Mouse (Mus musculus) adrenal gland, postnatal 4 days (tissue): ENCODE data around the gene Hspa5. TPM values are rescaled to one million over a fixed set of nuclear protein-coding genes. Genes with fewer than 3 reads are reported as not detected.
"Not testable (repeated sequence)": the region's sequence is repeated elsewhere in the genome, so short reads cannot be mapped to it uniquely, and the experiment has no call there.

Experiments used
- DNase-seq, 2 experiments: peaks; one replicate each; pipeline ENCODE4 v3.0.0; 2021 to 2022; ENCODE audit warnings: low spot score in 2 of 2, mixed read lengths in 2 of 2
- total RNA-seq, 2 experiments: library from RNA; stranded (reverse); gene quantifications; 2 replicates each; pipeline ENCODE4 v1.2.3; 2021

Gene Hspa5
- total RNA-seq, 2 experiments from 2014 or later: 449 to 473 TPM

DNA sequence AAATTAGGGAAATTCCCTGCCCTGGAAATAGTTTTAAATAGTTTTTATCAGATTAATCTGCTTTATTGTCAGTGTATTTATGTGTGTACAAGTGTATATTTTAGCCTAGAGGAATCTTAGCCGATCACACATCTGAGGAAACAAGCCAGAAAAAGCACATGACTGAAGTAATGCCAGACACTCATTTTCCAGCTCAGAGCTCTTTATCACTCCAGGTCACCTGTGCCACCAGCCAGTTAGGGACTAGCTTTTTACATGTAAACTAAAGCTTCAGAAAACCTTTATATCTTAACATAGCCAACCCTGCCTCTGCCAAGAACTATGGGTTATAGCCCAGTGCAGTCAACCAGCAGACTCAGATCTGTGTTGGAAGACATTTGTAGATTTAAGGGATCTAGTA is 33.0 kb downstream of the Hspa5 start:
- DNase-seq: no peak

- no peak for DNase-seq
Measured at GRCm38 (mm10) chr2:34805364-34805950, 33.7 kb downstream of the Hspa5 start.

DNA sequence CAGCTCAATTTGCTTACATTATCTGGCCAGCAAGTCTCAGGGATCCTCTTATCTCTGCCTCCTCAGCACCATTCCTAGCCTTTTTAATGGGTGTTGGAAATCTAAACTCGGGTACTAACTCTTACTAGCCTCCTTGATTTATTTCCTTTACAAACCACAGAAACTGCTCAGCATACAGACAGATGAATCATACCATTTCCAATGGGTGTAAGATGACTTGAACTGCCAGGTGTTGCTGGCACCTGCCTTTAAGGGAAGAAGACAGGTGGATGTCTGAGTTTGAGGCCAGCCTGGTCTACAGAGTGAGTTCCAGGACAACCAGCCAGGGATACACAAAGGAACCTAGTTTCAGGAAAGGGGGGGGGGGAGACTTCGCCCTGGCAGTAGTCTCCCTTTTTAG is 36.3 kb downstream of the Hspa5 start:
- no peak for DNase-seq

DNA sequence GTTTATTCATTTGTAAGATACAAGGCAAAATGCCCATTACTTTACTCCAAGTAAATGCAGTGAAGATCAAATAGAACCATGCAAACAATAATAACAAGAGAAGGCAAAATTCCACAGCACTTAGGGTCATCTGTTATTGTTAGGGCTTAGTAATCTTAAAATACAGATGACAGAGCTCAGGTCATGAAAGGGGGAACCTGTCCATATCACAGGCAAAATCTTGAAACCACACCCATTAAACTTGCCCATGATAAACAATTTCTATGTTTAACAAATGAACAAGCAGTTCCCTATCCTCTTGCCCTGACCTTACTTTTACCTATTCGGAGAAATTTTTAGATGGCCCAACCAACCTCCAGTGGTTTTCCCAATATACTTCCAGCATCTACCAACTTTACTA is 37.8 kb downstream of the Hspa5 start:
- DNase-seq: no peak

DNA sequence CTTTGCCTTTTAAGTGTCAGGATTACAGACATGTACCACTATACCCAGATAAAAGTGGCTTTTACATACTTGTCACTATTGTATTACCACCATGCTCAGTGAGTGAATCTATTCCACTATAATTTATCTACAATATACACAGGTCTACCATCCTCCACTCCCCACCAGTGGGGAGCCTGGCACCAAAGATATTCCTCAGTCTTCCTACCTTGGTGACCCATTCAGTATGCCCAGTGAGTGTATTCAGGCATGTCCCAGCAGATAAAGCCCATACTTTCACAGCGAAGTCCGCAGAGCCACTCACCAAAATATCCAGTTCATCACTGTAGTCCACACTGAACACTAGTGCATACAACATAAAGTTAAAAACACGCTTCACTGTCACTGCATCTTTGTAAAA is 39.0 kb downstream of the Hspa5 start:
- DNase-seq: no peak

GRCm38 (mm10) chr2:34812706-34813105 is 40.9 kb downstream of the Hspa5 start:
- DNase-seq: no peak

DNA sequence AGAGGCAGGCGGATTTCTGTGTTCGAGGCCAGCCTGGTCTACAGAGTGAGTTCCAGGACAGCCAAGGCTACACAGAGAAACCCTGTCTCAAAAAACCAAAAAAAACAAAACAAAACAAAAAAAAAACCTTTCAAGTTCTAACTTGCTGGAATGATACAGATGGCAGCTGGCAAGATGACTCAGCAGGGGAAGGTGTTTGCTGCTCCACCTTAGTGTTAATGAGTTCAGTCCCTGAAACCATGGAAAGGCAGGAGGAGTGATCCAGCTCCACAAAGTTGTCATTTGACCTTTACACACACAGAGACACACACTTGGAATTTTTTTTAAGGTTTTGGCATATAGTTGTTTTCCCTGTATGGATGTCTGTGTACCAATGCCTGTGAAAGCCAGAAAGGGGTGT is 44.1 kb downstream of the Hspa5 start:
- DNase-seq: not testable (repeated sequence)

GRCm38 (mm10) chr2:34818492-34818891 is 46.7 kb downstream of the Hspa5 start:
- DNase-seq: no peak

DNA sequence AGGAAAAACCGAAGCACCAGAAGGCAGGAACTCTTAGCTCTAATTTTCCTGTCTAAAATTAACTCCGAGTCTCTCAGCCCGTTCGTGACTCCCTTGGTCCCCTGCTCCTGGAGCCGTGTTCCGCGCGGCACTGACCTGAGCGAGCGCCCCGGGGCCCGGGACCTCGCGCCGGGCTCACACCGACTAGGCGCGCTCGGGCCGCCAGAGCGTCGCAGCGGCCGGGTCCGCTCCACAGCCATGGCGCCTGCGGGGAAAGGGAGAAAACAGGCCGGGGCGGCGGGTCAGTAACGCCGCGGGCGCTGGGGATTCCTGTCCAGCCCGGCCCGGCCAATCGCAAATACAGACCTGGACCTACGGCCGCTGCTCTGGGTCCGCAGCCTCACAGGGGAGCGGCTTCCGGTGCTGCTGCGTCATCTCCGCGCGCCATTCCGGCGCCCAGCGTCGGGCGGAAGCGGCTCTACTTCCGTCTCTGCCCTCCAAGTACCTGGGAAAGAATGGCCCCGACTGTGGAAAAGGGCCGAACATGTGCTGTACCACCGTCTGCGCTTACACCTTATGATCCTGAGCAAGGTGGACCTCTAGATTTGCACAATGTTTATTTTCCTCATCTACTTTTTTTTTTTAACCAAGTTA is 54.2 kb downstream of the Hspa5 start, which contains the start of gene Fbxw2:
Fbxw2 (minus strand) TSS at position 485 of the 633 bp plus-strand sequence.
- DNase-seq: peak; percentile 70 to 81

GRCm38 (mm10) chr2:34826460-34827231 is 54.9 kb downstream of the Hspa5 start:
- no peak for DNase-seq

Other genes with a start within 250 kb of the Hspa5 start
- gene Gapvd1, start 16.7 kb upstream of the Hspa5 start, total RNA-seq: 10 to 100 TPM; 69.2 to 79.9 TPM
- 10 to 100 TPM; 29.7 to 31.4 TPM for gene Rabepk, start 27.9 kb downstream of the Hspa5 start, total RNA-seq
- gene Fbxw2, start 54.3 kb downstream of the Hspa5 start, total RNA-seq: 10 to 100 TPM; 70.4 to 77.6 TPM
- under 1 TPM in 1 of 2 experiments, not detected in 1; 0.17 TPM for gene Gm34653, start 61.0 kb downstream of the Hspa5 start, total RNA-seq
- gene Cutal, start 102.4 kb downstream of the Hspa5 start, total RNA-seq: 1 to 10 TPM; 2.4 to 3.0 TPM
- 10 to 100 TPM; 41.5 to 41.7 TPM for gene Psmd5, start 103.0 kb downstream of the Hspa5 start, total RNA-seq
- gene Phf19, start 142.1 kb downstream of the Hspa5 start, total RNA-seq: 10 to 100 TPM in 1 of 2 experiments, 1 to 10 TPM in 1; 8.3 to 10.4 TPM
- gene Traf1, start 189.8 kb downstream of the Hspa5 start, total RNA-seq: 1 to 10 TPM; 2.1 to 3.4 TPM